Mouse (Mus musculus): ENCODE results near the gene Armh3.

DNA sequence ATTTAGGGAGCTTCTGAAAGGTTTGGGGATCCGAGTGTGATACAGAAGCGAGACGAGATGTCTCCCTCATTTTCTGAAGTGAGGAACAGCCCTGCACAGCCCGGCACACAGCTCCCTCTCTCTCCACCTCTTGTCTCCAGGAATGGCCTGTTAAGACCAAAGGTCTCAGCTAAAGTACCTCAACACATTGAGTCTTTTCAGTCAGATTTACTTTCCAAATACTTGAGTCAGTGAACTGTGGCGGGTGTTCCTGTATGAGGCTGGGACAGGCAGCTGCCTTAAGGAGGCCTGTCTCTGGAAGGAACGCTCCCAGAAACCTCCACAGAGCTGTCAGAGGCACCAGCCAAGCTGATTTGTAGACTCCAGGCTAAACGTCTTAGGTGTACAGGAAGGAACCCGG is 181.6 kb downstream of the Armh3 start:
- TF ChIP-seq POLR2A (IDR thresholded peaks at IDR 0.05; ENCODE audit: extremely low read depth, insufficient read depth, low read length): no peak
- TF ChIP-seq CTCF (IDR thresholded peaks at IDR 0.05; ENCODE audit: extremely low read depth, insufficient read depth, low read length): no peak

Data from cortical plate, adult 2 months (tissue).